Mouse (Mus musculus): ENCODE measurements at regions not wholly inside any gene's neighbourhood (a gene's known extent, or its start where the extent isn't known, plus 50 kb on each side); places are given as distances from the start of the nearest gene placed in this dataset.
"Not testable (repeated sequence)": the region's sequence is repeated elsewhere in the genome, so short reads cannot be mapped to it uniquely, and the experiment has no call there.

GRCm38 (mm10) chr5:97300114-97300840 is 91.9 kb downstream of the Naa11 start:
- Histone ChIP-seq H3K9me3 (ENCODE audit: low read length) (no peaks in the 10 kb centered on the region), H3K36me3 (ENCODE audit: insufficient read depth, low read length) (no peaks in the 10 kb centered on the region), H3K4me3 (replicated peaks; ENCODE audit: low read length) (no peak overlapping the region), H3K27me3 (ENCODE audit: insufficient read depth, low read length) (no peaks in the 10 kb centered on the region), H3K4me1 (replicated peaks; ENCODE audit: low read depth, low read length) (peaks cover 4% of the 10 kb centered on the region)
- TF ChIP-seq NANOG (IDR thresholded peaks at IDR 0.05; ENCODE audit: borderline replicate concordance, low read length) (no peak), CTCF (conservative IDR thresholded peaks at IDR 0.05; ENCODE audit: low read length) (no peak), POU5F1 (IDR thresholded peaks at IDR 0.05; ENCODE audit: borderline replicate concordance, low read length) (no peak)

GRCm38 (mm10) chr5:97299631-97300030 is 92.5 kb downstream of the Naa11 start:
- TF ChIP-seq NANOG (IDR thresholded peaks at IDR 0.05; ENCODE audit: borderline replicate concordance, low read length): peak; percentile 31; the same call in 1 of the 2 replicates
- no peak for TF ChIP-seq POU5F1 (IDR thresholded peaks at IDR 0.05; ENCODE audit: borderline replicate concordance, low read length)
- no peak for TF ChIP-seq CTCF (conservative IDR thresholded peaks at IDR 0.05; ENCODE audit: low read length)
- H3K27me3 ChIP-seq (ENCODE audit: insufficient read depth, low read length): no peaks in the 10 kb centered on the region

GRCm38 (mm10) chr5:97296213-97296612 is 96.0 kb downstream of the Naa11 start:
- Histone ChIP-seq H3K36me3 (ENCODE audit: insufficient read depth, low read length) (no peaks in the 10 kb centered on the region), H3K4me1 (replicated peaks; ENCODE audit: low read depth, low read length) (peaks cover 4% of the 10 kb centered on the region), H3K9me3 (ENCODE audit: low read length) (peaks cover 9% of the 10 kb centered on the region), H3K27me3 (ENCODE audit: insufficient read depth, low read length) (no peaks in the 10 kb centered on the region), H3K4me3 (replicated peaks; ENCODE audit: low read length) (no peak overlapping the region)
- no peak for TF ChIP-seq POU5F1 (IDR thresholded peaks at IDR 0.05; ENCODE audit: borderline replicate concordance, low read length)
- TF ChIP-seq NANOG (IDR thresholded peaks at IDR 0.05; ENCODE audit: borderline replicate concordance, low read length): no peak
- TF ChIP-seq CTCF (conservative IDR thresholded peaks at IDR 0.05; ENCODE audit: low read length): no peak

More at GRCm38 (mm10) chr5:97299631-97300030, 92.5 kb downstream of the Naa11 start:
- H3K4me3 ChIP-seq (replicated peaks; ENCODE audit: low read length): no peak overlapping the region
- H3K9me3 ChIP-seq (ENCODE audit: low read length): no peaks in the 10 kb centered on the region
- no peaks in the 10 kb centered on the region for H3K36me3 ChIP-seq (ENCODE audit: insufficient read depth, low read length)
- peaks cover 4% of the 10 kb centered on the region for H3K4me1 ChIP-seq (replicated peaks; ENCODE audit: low read depth, low read length)

GRCm38 (mm10) chr5:97290166-97290681 is 102.0 kb downstream of the Naa11 start:
- Histone ChIP-seq H3K27me3 (ENCODE audit: insufficient read depth, low read length) (no peaks in the 10 kb centered on the region), H3K36me3 (ENCODE audit: insufficient read depth, low read length) (no peaks in the 10 kb centered on the region), H3K4me1 (replicated peaks; ENCODE audit: low read depth, low read length) (no peaks in the 10 kb centered on the region), H3K9me3 (ENCODE audit: low read length) (peaks cover 9% of the 10 kb centered on the region), H3K4me3 (replicated peaks; ENCODE audit: low read length) (no peak overlapping the region)
- no peak for TF ChIP-seq NANOG (IDR thresholded peaks at IDR 0.05; ENCODE audit: borderline replicate concordance, low read length)
- no peak for TF ChIP-seq POU5F1 (IDR thresholded peaks at IDR 0.05; ENCODE audit: borderline replicate concordance, low read length)
- no peak for TF ChIP-seq CTCF (conservative IDR thresholded peaks at IDR 0.05; ENCODE audit: low read length)

- no peak for TF ChIP-seq POU5F1 (IDR thresholded peaks at IDR 0.05; ENCODE audit: borderline replicate concordance, low read length)
- TF ChIP-seq NANOG (IDR thresholded peaks at IDR 0.05; ENCODE audit: borderline replicate concordance, low read length): no peak
- TF ChIP-seq CTCF (conservative IDR thresholded peaks at IDR 0.05; ENCODE audit: low read length): no peak
- Histone ChIP-seq H3K36me3 (ENCODE audit: insufficient read depth, low read length) (no peaks in the 10 kb centered on the region), H3K27me3 (ENCODE audit: insufficient read depth, low read length) (no peaks in the 10 kb centered on the region), H3K4me1 (replicated peaks; ENCODE audit: low read depth, low read length) (no peaks in the 10 kb centered on the region), H3K4me3 (replicated peaks; ENCODE audit: low read length) (no peak overlapping the region), H3K9me3 (ENCODE audit: low read length) (peaks cover 9% of the 10 kb centered on the region)
Observed at GRCm38 (mm10) chr5:97289401-97290165, 102.6 kb downstream of the Naa11 start.

GRCm38 (mm10) chr5:97279455-97279854 is 112.7 kb downstream of the Naa11 start:
- Histone ChIP-seq H3K27me3 (ENCODE audit: insufficient read depth, low read length) (no peaks in the 10 kb centered on the region), H3K4me1 (replicated peaks; ENCODE audit: low read depth, low read length) (no peaks in the 10 kb centered on the region), H3K36me3 (ENCODE audit: insufficient read depth, low read length) (no peaks in the 10 kb centered on the region), H3K9me3 (ENCODE audit: low read length) (no peaks in the 10 kb centered on the region), H3K4me3 (replicated peaks; ENCODE audit: low read length) (no peak overlapping the region)
- TF ChIP-seq NANOG (IDR thresholded peaks at IDR 0.05; ENCODE audit: borderline replicate concordance, low read length): no peak
- no peak for TF ChIP-seq CTCF (conservative IDR thresholded peaks at IDR 0.05; ENCODE audit: low read length)
- no peak for TF ChIP-seq POU5F1 (IDR thresholded peaks at IDR 0.05; ENCODE audit: borderline replicate concordance, low read length)

- H3K9me3 ChIP-seq (ENCODE audit: low read length): no peaks in the 10 kb centered on the region
- no peak for TF ChIP-seq NANOG (IDR thresholded peaks at IDR 0.05; ENCODE audit: borderline replicate concordance, low read length)
- TF ChIP-seq CTCF (conservative IDR thresholded peaks at IDR 0.05; ENCODE audit: low read length): no peak
- TF ChIP-seq POU5F1 (IDR thresholded peaks at IDR 0.05; ENCODE audit: borderline replicate concordance, low read length): no peak
- H3K4me3 ChIP-seq (replicated peaks; ENCODE audit: low read length): no peak overlapping the region
- H3K27me3 ChIP-seq (ENCODE audit: insufficient read depth, low read length): no peaks in the 10 kb centered on the region
- H3K4me1 ChIP-seq (replicated peaks; ENCODE audit: low read depth, low read length): no peaks in the 10 kb centered on the region
- no peaks in the 10 kb centered on the region for H3K36me3 ChIP-seq (ENCODE audit: insufficient read depth, low read length)
Observed at GRCm38 (mm10) chr5:97277795-97278572, 114.2 kb downstream of the Naa11 start.

GRCm38 (mm10) chr5:97276724-97277123 is 115.5 kb downstream of the Naa11 start:
- TF ChIP-seq NANOG (IDR thresholded peaks at IDR 0.05; ENCODE audit: borderline replicate concordance, low read length): no peak
- TF ChIP-seq CTCF (conservative IDR thresholded peaks at IDR 0.05; ENCODE audit: low read length): no peak
- no peak for TF ChIP-seq POU5F1 (IDR thresholded peaks at IDR 0.05; ENCODE audit: borderline replicate concordance, low read length)
- Histone ChIP-seq H3K4me3 (replicated peaks; ENCODE audit: low read length) (no peak overlapping the region), H3K27me3 (ENCODE audit: insufficient read depth, low read length) (no peaks in the 10 kb centered on the region), H3K36me3 (ENCODE audit: insufficient read depth, low read length) (no peaks in the 10 kb centered on the region), H3K4me1 (replicated peaks; ENCODE audit: low read depth, low read length) (no peaks in the 10 kb centered on the region), H3K9me3 (ENCODE audit: low read length) (no peaks in the 10 kb centered on the region)

- H3K4me3 ChIP-seq (replicated peaks; ENCODE audit: low read length); H3K27me3 ChIP-seq (ENCODE audit: insufficient read depth, low read length); H3K9me3 ChIP-seq (ENCODE audit: low read length); H3K36me3 ChIP-seq (ENCODE audit: insufficient read depth, low read length); H3K4me1 ChIP-seq (replicated peaks; ENCODE audit: low read depth, low read length): not testable (repeated sequence)
Observed at GRCm38 (mm10) chr5:97264666-97265065, 127.5 kb downstream of the Naa11 start.

Data from E14TG2a.4 (cell line).